Mouse (Mus musculus) liver, embryonic 13.5 days (tissue): ENCODE measurements around the gene Stat6. TPM values are rescaled to one million over a fixed set of nuclear protein-coding genes. Genes with fewer than 3 reads are reported as not detected.

Source experiments
- ATAC-seq: fragments of 200-750 bp; cut with Nextera tagmentation; 2 replicates; pipeline ENCODE4 v1.8.0; 2017; ENCODE audit warnings: low read depth, mild to moderate bottlenecking, moderate number of reproducible peaks, moderate library complexity
- DNase-seq: peaks from one replicate; pipeline ENCODE4 v3.0.0; 2022
- H3K27ac ChIP-seq: fragments of 300-500 bp; sonication (generic); 2 replicates; pipeline ENCODE4 v1.5.1; 2015; ENCODE audit warnings: moderate library complexity, mild to moderate bottlenecking, inconsistent platforms
- H3K27me3 ChIP-seq: fragments of 300-500 bp; sonication (generic); 2 replicates; pipeline ENCODE4 v1.6.1; 2015; ENCODE audit warnings: mild to moderate bottlenecking, inconsistent platforms
- H3K36me3 ChIP-seq: fragments of 300-500 bp; sonication (generic); 2 replicates; pipeline ENCODE4 v1.6.1; 2015; ENCODE audit warnings: mild to moderate bottlenecking, inconsistent platforms
- H3K4me1 ChIP-seq: fragments of 300-500 bp; sonication (generic); replicated peaks from 2 replicates; pipeline ENCODE4 v1.6.1; 2015; ENCODE audit warnings: inconsistent platforms
- H3K4me2 ChIP-seq: fragments of 300-500 bp; sonication (generic); 2 replicates; pipeline ENCODE4 v1.6.1; 2015; ENCODE audit warnings: inconsistent platforms, mild to moderate bottlenecking, moderate library complexity
- H3K4me3 ChIP-seq: fragments of 300-500 bp; sonication (generic); replicated peaks from 2 replicates; pipeline ENCODE4 v1.5.1; 2015; ENCODE audit warnings: mild to moderate bottlenecking, inconsistent platforms
- H3K9ac ChIP-seq: fragments of 300-500 bp; sonication (generic); 2 replicates; pipeline ENCODE4 v1.6.1; 2015; ENCODE audit warnings: mild to moderate bottlenecking, inconsistent platforms
- H3K9me3 ChIP-seq: fragments of 300-500 bp; sonication (generic); replicated peaks from 2 replicates; pipeline ENCODE4 v1.6.1; 2016; ENCODE audit warnings: inconsistent platforms
- WGBS: fragments of 180-500 bp; shearing (Covaris S2); methylation state at CpG from one replicate; pipeline ENCODE4 v1.1.7; 2015; ENCODE audit not compliant: insufficient replicate concordance; 5-methylcytosine and 5-hydroxymethylcytosine counted together
- polyA plus RNA-seq: library from polyadenylated mRNA; unstranded; fragments of >200 nt; fragmentation: Nextera tagmentation; extraction: Ambion mirVana; gene quantifications from 2 replicates; pipeline ENCODE4 v1.2.1, GENCODE M21; 2015

Stat6 gene
- polyA plus RNA-seq, 1 experiment from 2014 or later = 12.3 TPM

- ATAC-seq = no peak
- Histone ChIP-seq H3K27me3 (peaks cover 62% of the 10 kb centered on the region), H3K4me1 (peaks cover 75% of the 10 kb centered on the region), H3K4me2 (no peak overlapping the region), H3K36me3 (peaks cover 8% of the 10 kb centered on the region; the same call in 1 of the 2 replicates), H3K9ac (no peak overlapping the region), H3K9me3 (no peaks in the 10 kb centered on the region), H3K4me3 (no peak overlapping the region), H3K27ac (peak overlapping the region; percentile 69)
- no peak for DNase-seq
- WGBS = 41% methylated on average over 3 of the region's 3 CpGs
These were observed 27.2 kb upstream of the Stat6 start for GRCm38 (mm10) chr10:127615591-127615990.

GRCm38 (mm10) chr10:127616261-127616679 is 26.5 kb upstream of the Stat6 start:
- H3K4me2 ChIP-seq = no peak overlapping the region
- no peak overlapping the region for H3K4me3 ChIP-seq
- peaks cover 67% of the 10 kb centered on the region for H3K27me3 ChIP-seq
- DNase-seq (no peak), ATAC-seq (no peak)
- no peak overlapping the region for H3K9ac ChIP-seq
- H3K4me1 ChIP-seq = peaks cover 76% of the 10 kb centered on the region
- peak overlapping the region; percentile 69 for H3K27ac ChIP-seq
- 45% methylated on average over 7 of the region's 7 CpGs for WGBS
- peaks cover 5% of the 10 kb centered on the region; the same call in 1 of the 2 replicates for H3K36me3 ChIP-seq
- H3K9me3 ChIP-seq = no peaks in the 10 kb centered on the region

- peaks cover 70% of the 10 kb centered on the region for H3K4me1 ChIP-seq
- H3K27ac ChIP-seq = peak overlapping the region; percentile 69
- DNase-seq (no peak), ATAC-seq (no peak)
- H3K9me3 ChIP-seq = no peaks in the 10 kb centered on the region
- 0 out of 2 replicates have a peak overlapping the region, but pooled peaks have one; percentile 73 for H3K4me2 ChIP-seq
- WGBS = 42% methylated on average over 4 of the region's 4 CpGs
- no peaks in the 10 kb centered on the region for H3K36me3 ChIP-seq
- peaks cover 77% of the 10 kb centered on the region for H3K27me3 ChIP-seq
- no peak overlapping the region for H3K9ac ChIP-seq
- no peak overlapping the region for H3K4me3 ChIP-seq
These were observed 25.5 kb upstream of the Stat6 start for GRCm38 (mm10) chr10:127617294-127617693.

GRCm38 (mm10) chr10:127618173-127618572 is 24.6 kb upstream of the Stat6 start:
- Histone ChIP-seq H3K27ac (0 out of 2 replicates have a peak overlapping the region, but pooled peaks have one; percentile 14), H3K36me3 (no peaks in the 10 kb centered on the region), H3K4me2 (peak overlapping the region; percentile 73), H3K4me3 (no peak overlapping the region), H3K4me1 (peaks cover 61% of the 10 kb centered on the region), H3K27me3 (peaks cover 83% of the 10 kb centered on the region), H3K9me3 (no peaks in the 10 kb centered on the region), H3K9ac (no peak overlapping the region)
- ATAC-seq = no peak
- DNase-seq = no peak
- 25% methylated on average over 6 of the region's 6 CpGs for WGBS

GRCm38 (mm10) chr10:127619119-127619721 is 23.6 kb upstream of the Stat6 start:
- ATAC-seq = no peak
- WGBS = 28% methylated on average over 8 of the region's 8 CpGs

GRCm38 (mm10) chr10:127619941-127620405 is 22.8 kb upstream of the Stat6 start:
- no peak for DNase-seq
- H3K4me1 ChIP-seq = peaks cover 44% of the 10 kb centered on the region

More at GRCm38 (mm10) chr10:127619119-127619721, 23.6 kb upstream of the Stat6 start:
- H3K4me3 ChIP-seq = peak overlapping the region; percentile 58
- peak overlapping the region; percentile 73 for H3K4me2 ChIP-seq
- no peak for DNase-seq
- H3K27me3 ChIP-seq = peaks cover 83% of the 10 kb centered on the region
- H3K27ac ChIP-seq = peak overlapping the region; percentile 74
- no peaks in the 10 kb centered on the region for H3K9me3 ChIP-seq
- H3K36me3 ChIP-seq = no peaks in the 10 kb centered on the region
- peaks cover 51% of the 10 kb centered on the region for H3K4me1 ChIP-seq
- H3K9ac ChIP-seq = peak overlapping the region; percentile 30

GRCm38 (mm10) chr10:127620406-127621190 is 22.2 kb upstream of the Stat6 start, which contains the start of gene Lrp1:
Gene Lrp1 (minus strand): TSS chr10:127621148.
- H3K4me2 ChIP-seq = peak within 1 kb of the TSS; percentile 73
- H3K4me1 ChIP-seq = peaks cover 37% of the 10 kb centered on the region
- peak within 1 kb of the TSS; percentile 81 for H3K27ac ChIP-seq
- DNase-seq (no peak), ATAC-seq (peak; percentile 35; the same call in 1 of the 2 replicates)
- H3K36me3 ChIP-seq = no peaks in the 10 kb centered on the region
- peak within 1 kb of the TSS; percentile 58 for H3K4me3 ChIP-seq
- peak within 1 kb of the TSS; percentile 59 for H3K9ac ChIP-seq
- WGBS = 7% methylated on average over 27 of the region's 32 CpGs
- H3K27me3 ChIP-seq = peaks cover 70% of the 10 kb centered on the region
- no peaks in the 10 kb centered on the region for H3K9me3 ChIP-seq

More at GRCm38 (mm10) chr10:127619941-127620405, 22.8 kb upstream of the Stat6 start:
- Histone ChIP-seq H3K4me3 (peak overlapping the region; percentile 58), H3K4me2 (peak overlapping the region; percentile 73), H3K27me3 (peaks cover 76% of the 10 kb centered on the region), H3K36me3 (no peaks in the 10 kb centered on the region), H3K9ac (peak overlapping the region; percentile 44), H3K9me3 (no peaks in the 10 kb centered on the region), H3K27ac (peak overlapping the region; percentile 74)
- 16% methylated on average over 12 of the region's 12 CpGs for WGBS
- ATAC-seq = no peak

GRCm38 (mm10) chr10:127621191-127622056 is 21.4 kb upstream of the Stat6 start:
- Histone ChIP-seq H3K36me3 (no peaks in the 10 kb centered on the region), H3K4me3 (peak overlapping the region; percentile 58), H3K4me2 (peak overlapping the region; percentile 73), H3K27ac (peak overlapping the region; percentile 81), H3K4me1 (peaks cover 29% of the 10 kb centered on the region), H3K27me3 (peaks cover 62% of the 10 kb centered on the region), H3K9ac (peak overlapping the region; percentile 59), H3K9me3 (no peaks in the 10 kb centered on the region)
- peak; percentile 26 for DNase-seq
- under 1% methylated on average over 37 of the region's 39 CpGs for WGBS
- ATAC-seq = peak; percentile 76

GRCm38 (mm10) chr10:127622057-127622392 is 20.8 kb upstream of the Stat6 start:
- H3K36me3 ChIP-seq = no peaks in the 10 kb centered on the region
- H3K27ac ChIP-seq = peak overlapping the region; percentile 81
- DNase-seq = no peak
- H3K9ac ChIP-seq = peak overlapping the region; percentile 59; the same call in 1 of the 2 replicates
- H3K9me3 ChIP-seq = no peaks in the 10 kb centered on the region
- H3K27me3 ChIP-seq = peaks cover 57% of the 10 kb centered on the region
- H3K4me2 ChIP-seq = peak overlapping the region; percentile 73
- ATAC-seq = peak; percentile 47
- H3K4me3 ChIP-seq = peak overlapping the region; percentile 55
- H3K4me1 ChIP-seq = peaks cover 24% of the 10 kb centered on the region
- 1% methylated on average over 13 of the region's 13 CpGs for WGBS

GRCm38 (mm10) chr10:127622661-127623060 is 20.1 kb upstream of the Stat6 start:
- 58% methylated on average over 4 of the region's 4 CpGs for WGBS
- Histone ChIP-seq H3K27ac (peak overlapping the region; percentile 81; the same call in 1 of the 2 replicates), H3K4me1 (peaks cover 18% of the 10 kb centered on the region), H3K4me2 (no peak overlapping the region), H3K36me3 (no peaks in the 10 kb centered on the region), H3K9me3 (no peaks in the 10 kb centered on the region), H3K27me3 (peaks cover 51% of the 10 kb centered on the region), H3K9ac (no peak overlapping the region), H3K4me3 (no peak overlapping the region)
- ATAC-seq = no peak
- no peak for DNase-seq
